Mouse (Mus musculus) kidney, adult 2 months (tissue): ENCODE measurements around the gene Otop3. TPM values are rescaled to one million over a fixed set of nuclear protein-coding genes. Genes with fewer than 3 reads are reported as not detected.

Source experiments
- DNase-seq: peaks from one replicate; pipeline ENCODE4 v3.0.0; 2021
- H3K27ac ChIP-seq: fragments of 200-500 bp; 2 replicates; pipeline ENCODE4 v1.5.1; 2012; ENCODE audit warnings: low read depth, low read length, control low read depth, inconsistent platforms; ENCODE audit not compliant: insufficient read depth
- H3K27me3 ChIP-seq: fragments of 200-500 bp; replicated peaks from 2 replicates; pipeline ENCODE4 v1.6.1; 2012; ENCODE audit warnings: mild to moderate bottlenecking, moderate library complexity, low read length, inconsistent platforms; ENCODE audit not compliant: control insufficient read depth, insufficient read depth
- H3K36me3 ChIP-seq: fragments of 200-500 bp; 2 replicates; pipeline ENCODE4 v1.6.1; 2012; ENCODE audit warnings: mild to moderate bottlenecking, moderate library complexity, low read length, inconsistent platforms; ENCODE audit not compliant: control insufficient read depth, insufficient read depth
- H3K4me1 ChIP-seq: fragments of 200-500 bp; 2 replicates; pipeline ENCODE4 v1.6.1; 2011; ENCODE audit warnings: low read length; ENCODE audit not compliant: control insufficient read depth, insufficient read depth
- H3K4me3 ChIP-seq: fragments of 200-500 bp; 2 replicates; pipeline ENCODE4 v1.5.1; 2011; ENCODE audit warnings: mild to moderate bottlenecking, low read depth, low read length, control low read depth; ENCODE audit not compliant: insufficient read depth
- CTCF ChIP-seq: fragments of 200-500 bp; conservative IDR thresholded peaks from 2 replicates; pipeline ENCODE4 v1.5.1; 2011; ENCODE audit warnings: low read depth, mild to moderate bottlenecking, control low read depth, low read length, moderate library complexity, mixed read lengths; ENCODE audit not compliant: insufficient read depth, insufficient read length
- POLR2A ChIP-seq: fragments of 200-500 bp; IDR thresholded peaks from one replicate; pipeline ENCODE4 v1.6.1; 2011; ENCODE audit warnings: low read depth, low read length, control low read depth
- WGBS: fragments of 180-500 bp; shearing (Covaris S2); methylation state at CpG from one replicate; pipeline ENCODE4 v1.1.7; 2018; 5-methylcytosine and 5-hydroxymethylcytosine counted together
- polyA plus RNA-seq: library from polyadenylated mRNA; depleted of rRNA; stranded (reverse); fragments of >200 nt; gene quantifications from 2 replicates; pipeline ENCODE4 v1.2.3, GENCODE M21; 2012

Gene Otop3
- polyA plus RNA-seq, 1 experiment = 0.13 TPM

DNA sequence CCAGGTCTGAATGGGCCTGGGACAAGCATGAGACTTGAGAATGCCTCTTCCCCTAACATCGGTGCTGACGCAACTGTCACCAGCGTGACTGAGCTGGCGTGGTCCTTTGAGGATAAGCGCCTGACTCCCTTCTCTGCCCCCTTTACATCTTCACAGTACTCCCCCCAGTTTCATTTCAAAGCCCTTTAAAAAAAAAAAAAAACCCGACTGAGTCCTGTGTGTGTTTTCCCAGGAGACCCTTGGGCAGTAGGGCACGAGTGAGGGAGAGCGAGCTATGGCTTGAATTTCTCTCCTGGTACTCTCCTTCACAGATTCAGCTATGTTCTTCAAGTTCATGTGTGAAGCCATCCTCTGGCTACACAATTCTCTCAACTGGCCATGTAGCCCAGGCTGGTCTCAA lies 36.4 kb upstream of the Otop3 start:
- no peak for DNase-seq
- no peak overlapping the region for H3K4me3 ChIP-seq
- H3K27ac ChIP-seq = no peak overlapping the region
- TF ChIP-seq POLR2A (no peak), CTCF (no peak)
- H3K27me3 ChIP-seq = no peaks in the 10 kb centered on the region
- H3K4me1 ChIP-seq = 0 out of 2 replicates have a peak, but pooled peaks cover 2% of the 10 kb centered on the region
- WGBS = 77% methylated on average over 8 of the region's 8 CpGs
- H3K36me3 ChIP-seq = no peaks in the 10 kb centered on the region

DNA sequence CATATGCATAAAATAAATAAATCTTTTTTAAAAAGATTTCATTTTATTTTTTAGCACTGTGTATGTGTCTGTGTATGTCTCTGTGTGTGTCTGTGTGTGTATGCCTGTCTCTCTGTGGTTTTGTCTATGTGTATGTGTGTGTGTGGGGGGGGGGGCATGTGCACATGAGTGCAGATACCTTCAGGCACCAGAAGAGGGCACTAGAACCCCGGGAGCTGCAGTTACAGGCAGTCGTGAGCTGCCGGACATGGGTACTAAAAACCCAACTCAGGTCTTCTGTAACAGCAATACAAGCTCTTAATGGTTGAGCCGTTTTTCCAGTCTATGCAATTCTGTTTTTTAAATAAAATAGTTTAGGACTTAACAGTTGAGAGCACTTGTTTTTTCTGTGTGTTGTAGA lies 33.8 kb upstream of the Otop3 start:
- Histone ChIP-seq H3K4me3 (no peak overlapping the region), H3K36me3 (no peaks in the 10 kb centered on the region), H3K4me1 (no peaks in the 10 kb centered on the region), H3K27me3 (no peaks in the 10 kb centered on the region), H3K27ac (no peak overlapping the region)
- WGBS = 82% methylated on average over 4 of the region's 4 CpGs
- TF ChIP-seq CTCF = no peak
- TF ChIP-seq POLR2A = no peak
- DNase-seq = no peak

- Histone ChIP-seq H3K4me1 (no peaks in the 10 kb centered on the region), H3K4me3 (no peak overlapping the region), H3K27me3 (no peaks in the 10 kb centered on the region), H3K36me3 (no peaks in the 10 kb centered on the region), H3K27ac (no peak overlapping the region)
- no peak for DNase-seq
- WGBS = 79% methylated on average over 2 of the region's 2 CpGs
- TF ChIP-seq POLR2A (no peak), CTCF (no peak)
Measured at GRCm38 (mm10) chr11:115301351-115301750, 33.2 kb upstream of the Otop3 start.

GRCm38 (mm10) chr11:115303167-115303566 lies 31.4 kb upstream of the Otop3 start:
- Histone ChIP-seq H3K4me3 (no peak overlapping the region), H3K36me3 (no peaks in the 10 kb centered on the region), H3K27ac (no peak overlapping the region), H3K4me1 (no peaks in the 10 kb centered on the region), H3K27me3 (no peaks in the 10 kb centered on the region)
- TF ChIP-seq POLR2A (no peak), CTCF (no peak)
- DNase-seq = no peak
- WGBS = 51% methylated on average over 8 of the region's 8 CpGs

GRCm38 (mm10) chr11:115306863-115307262 lies 27.7 kb upstream of the Otop3 start, which contains the start of gene Otop2:
Gene Otop2, plus strand, starts transcription at chr11:115307163.
- WGBS = 33% methylated on average over 8 of the region's 8 CpGs
- TF ChIP-seq POLR2A (no peak), CTCF (no peak)

GRCm38 (mm10) chr11:115308781-115309180 lies 25.8 kb upstream of the Otop3 start:
- no peak for TF ChIP-seq CTCF
- TF ChIP-seq POLR2A = no peak
- no peaks in the 10 kb centered on the region for H3K36me3 ChIP-seq
- H3K27me3 ChIP-seq = no peaks in the 10 kb centered on the region
- H3K4me3 ChIP-seq = no peak overlapping the region
- 63% methylated on average over 1 of the region's 1 CpGs for WGBS
- H3K27ac ChIP-seq = no peak overlapping the region
- no peaks in the 10 kb centered on the region for H3K4me1 ChIP-seq
- DNase-seq = no peak

More at GRCm38 (mm10) chr11:115306863-115307262, 27.7 kb upstream of the Otop3 start, which contains the start of gene Otop2:
- H3K27ac ChIP-seq = no peak within 1 kb of the TSS
- no peak for DNase-seq
- H3K36me3 ChIP-seq = no peaks in the 10 kb centered on the region
- H3K4me1 ChIP-seq = no peaks in the 10 kb centered on the region
- no peak within 1 kb of the TSS for H3K4me3 ChIP-seq
- H3K27me3 ChIP-seq = no peaks in the 10 kb centered on the region

DNA sequence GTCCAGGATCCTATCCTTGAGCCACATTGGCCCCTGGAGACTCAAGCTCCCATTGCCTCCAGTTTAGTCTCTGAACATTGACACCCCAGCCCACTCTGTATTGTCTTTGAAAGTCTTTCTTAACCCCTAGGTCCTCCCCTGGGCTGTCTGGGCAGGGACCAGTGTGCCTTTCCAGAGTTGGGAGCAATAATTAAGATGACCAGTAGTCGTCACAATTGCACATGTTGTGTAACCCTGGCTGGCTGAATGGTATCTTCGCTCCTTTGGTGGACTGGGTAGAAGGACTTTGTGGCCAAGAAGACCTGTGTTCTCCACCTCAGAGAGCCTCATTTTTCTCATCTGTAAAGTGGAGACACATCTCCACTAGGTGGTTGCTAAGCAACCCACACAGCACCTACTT lies 20.3 kb upstream of the Otop3 start:
- WGBS = 18% methylated on average over 2 of the region's 2 CpGs
- TF ChIP-seq POLR2A (no peak), CTCF (peak; percentile 50)
- H3K4me1 ChIP-seq = no peaks in the 10 kb centered on the region
- no peaks in the 10 kb centered on the region for H3K27me3 ChIP-seq
- DNase-seq = no peak
- no peaks in the 10 kb centered on the region for H3K36me3 ChIP-seq
- no peak overlapping the region for H3K27ac ChIP-seq
- H3K4me3 ChIP-seq = no peak overlapping the region
